Mouse (Mus musculus): Measurements from ENCODE around the gene Il20rb. TPM values are rescaled to one million over a fixed set of nuclear protein-coding genes. Genes with fewer than 3 reads are reported as not detected.

The Il20rb gene
- total and polyA plus RNA-seq, 3 experiments: 0.50 to 1.9 TPM; not detected in 1

- Histone ChIP-seq H3K4me3 (ENCODE audit: control insufficient read depth in 1 of 2, insufficient read depth in 1 of 2, low read depth in 2 of 2, low read length in 2 of 2) (no peak overlapping the region), H3K27ac (ENCODE audit: control insufficient read depth, low read depth, low read length) (no peak overlapping the region), H3K9me3 (replicated peaks; ENCODE audit: insufficient read depth, low read length) (no peaks in the 10 kb centered on the region), H3K4me1 (ENCODE audit: control insufficient read depth in 1 of 2, insufficient read depth in 2 of 2, low read length in 2 of 2) (no peaks in the 10 kb centered on the region), H3K9ac (ENCODE audit: control insufficient read depth, low read depth, low read length, poor library complexity, severe bottlenecking) (no peak overlapping the region), H3K79me2 (ENCODE audit: control insufficient read depth, insufficient read depth, low read length, poor library complexity) (no peaks in the 10 kb centered on the region), H3K36me3 (ENCODE audit: control insufficient read depth in 1 of 2, insufficient read depth in 2 of 2, low read length in 2 of 2) (no peaks in the 10 kb centered on the region), H3K27me3 (ENCODE audit: control insufficient read depth in 1 of 2, insufficient read depth in 2 of 2, low read length in 2 of 2) (no peaks in the 10 kb centered on the region)
- TF ChIP-seq GABPA (IDR thresholded peaks at IDR 0.05; ENCODE audit: low read depth, low read length) (no peak), POLR2AphosphoS5 (IDR thresholded peaks at IDR 0.05; ENCODE audit: borderline replicate concordance, low read depth, low read length) (no peak), MAZ (IDR thresholded peaks at IDR 0.05; ENCODE audit: low read depth, low read length) (no peak), SIN3A (IDR thresholded peaks at IDR 0.05; ENCODE audit: low read length) (no peak), TCF12 (IDR thresholded peaks at IDR 0.05; ENCODE audit: low read depth, low read length) (no peak), TAL1 (IDR thresholded peaks at IDR 0.05; ENCODE audit: low read length) (no peak), NELFE (IDR thresholded peaks at IDR 0.05; ENCODE audit: low read depth, low read length) (no peak), BHLHE40 (IDR thresholded peaks at IDR 0.05; ENCODE audit: borderline replicate concordance, low read depth, low read length) (no peak), MEF2A (IDR thresholded peaks at IDR 0.05; ENCODE audit: extremely low read depth, insufficient replicate concordance, low read depth, low read length, poor library complexity, severe bottlenecking) (no peak), GATA1 (IDR thresholded peaks at IDR 0.05; ENCODE audit: low read depth, low read length) (no peak), ZNF384 (IDR thresholded peaks at IDR 0.05; ENCODE audit: low read depth, low read length) (no peak), SMC3 (IDR thresholded peaks at IDR 0.05; ENCODE audit: low read depth, low read length) (no peak)
- DNase-seq (ENCODE audit: low read depth, low spot score): no peak
Measured at GRCm38 (mm10) chr9:100470936-100471604, 15.5 kb downstream of the Il20rb start.

GRCm38 (mm10) chr9:100470228-100470627 is 16.4 kb downstream of the Il20rb start:
- H3K27ac ChIP-seq (ENCODE audit: control insufficient read depth, low read depth, low read length): no peak overlapping the region
- H3K36me3 ChIP-seq (ENCODE audit: control insufficient read depth in 1 of 2, insufficient read depth in 2 of 2, low read length in 2 of 2): no peaks in the 10 kb centered on the region
- TF ChIP-seq ZKSCAN1 (IDR thresholded peaks at IDR 0.05; ENCODE audit: low read depth, low read length) (no peak), MAFK (IDR thresholded peaks at IDR 0.05; ENCODE audit: borderline replicate concordance, low read depth, low read length) (no peak)
- no peaks in the 10 kb centered on the region for H3K9me3 ChIP-seq (replicated peaks; ENCODE audit: insufficient read depth, low read length)
- H3K27me3 ChIP-seq (ENCODE audit: control insufficient read depth in 1 of 2, insufficient read depth in 2 of 2, low read length in 2 of 2): no peaks in the 10 kb centered on the region
- no peaks in the 10 kb centered on the region for H3K79me2 ChIP-seq (ENCODE audit: control insufficient read depth, insufficient read depth, low read length, poor library complexity)
- H3K4me1 ChIP-seq (ENCODE audit: control insufficient read depth in 1 of 2, insufficient read depth in 2 of 2, low read length in 2 of 2): no peaks in the 10 kb centered on the region
- H3K4me3 ChIP-seq (ENCODE audit: control insufficient read depth in 1 of 2, insufficient read depth in 1 of 2, low read depth in 2 of 2, low read length in 2 of 2): no peak overlapping the region
- H3K9ac ChIP-seq (ENCODE audit: control insufficient read depth, low read depth, low read length, poor library complexity, severe bottlenecking): no peak overlapping the region
- DNase-seq (ENCODE audit: low read depth, low spot score): no peak

- Histone ChIP-seq H3K4me1 (ENCODE audit: control insufficient read depth in 1 of 2, insufficient read depth in 2 of 2, low read length in 2 of 2) (no peaks in the 10 kb centered on the region), H3K36me3 (ENCODE audit: control insufficient read depth in 1 of 2, insufficient read depth in 2 of 2, low read length in 2 of 2) (no peaks in the 10 kb centered on the region), H3K4me3 (ENCODE audit: control insufficient read depth in 1 of 2, insufficient read depth in 1 of 2, low read depth in 2 of 2, low read length in 2 of 2) (no peak overlapping the region), H3K79me2 (ENCODE audit: control insufficient read depth, insufficient read depth, low read length, poor library complexity) (no peaks in the 10 kb centered on the region), H3K9ac (ENCODE audit: control insufficient read depth, low read depth, low read length, poor library complexity, severe bottlenecking) (no peak overlapping the region), H3K27me3 (ENCODE audit: control insufficient read depth in 1 of 2, insufficient read depth in 2 of 2, low read length in 2 of 2) (no peaks in the 10 kb centered on the region), H3K27ac (ENCODE audit: control insufficient read depth, low read depth, low read length) (no peak overlapping the region), H3K9me3 (replicated peaks; ENCODE audit: insufficient read depth, low read length) (no peaks in the 10 kb centered on the region)
- TF ChIP-seq POLR2AphosphoS2 (IDR thresholded peaks at IDR 0.05; ENCODE audit: low read length): no peak
- TF ChIP-seq ZC3H11A (IDR thresholded peaks at IDR 0.05; ENCODE audit: low read depth, low read length): no peak
- no peak for TF ChIP-seq ELF1 (IDR thresholded peaks at IDR 0.05; ENCODE audit: low read depth, low read length)
- DNase-seq (ENCODE audit: low read depth, low spot score): no peak
Measured at GRCm38 (mm10) chr9:100469681-100470080, 16.9 kb downstream of the Il20rb start.

Measured in MEL (cell line).